30 mouse cellular contexts compared by ENCODE assay signal in genomic region chr11:57396429-57396828, GRCm38 (mm10).
A peak's percentile ranks its signal among the peaks of the same experiment; 100 is the strongest.
DNase-seq lines count a peak whose midpoint lies in the region; ATAC-seq lines count a peak whose summit lies in the region.
"Had no signal": no experiment of that assay in that cellular context is flagged by ENCODE, and none has a peak within 500 bp of the region (broad histone marks: within the 10 kb centered on the region; RNA-seq: fewer than 3 reads in every experiment).

No protein-coding gene starts in this region.

- H3K4me2 ChIP-seq in midbrain, embryonic 11.5 days, result no peak overlapping the region
- H3K4me2 ChIP-seq: embryonic facial prominence, embryonic 13.5 days; forebrain, embryonic 12.5 days; forebrain, embryonic 15.5 days; heart, embryonic 13.5 days; hindbrain, embryonic 14.5 days had no signal

- no peaks in the 10 kb centered on the region for H3K4me1 ChIP-seq in midbrain, embryonic 11.5 days (ENCODE audit: control insufficient read depth, insufficient read depth, low read length)
- H3K4me1 ChIP-seq in midbrain, embryonic 10.5 days, result peaks cover 7% of the 10 kb centered on the region
- H3K4me1 ChIP-seq: embryonic facial prominence, embryonic 10.5 days; embryonic facial prominence, embryonic 13.5 days; forebrain, embryonic 12.5 days; forebrain, embryonic 15.5 days; heart, embryonic 10.5 days; heart, embryonic 13.5 days had no signal

- peak; percentile 92 for ATAC-seq in frontal cortex, adult (ENCODE audit: low TSS enrichment)
- no peak for ATAC-seq in midbrain, embryonic 11.5 days (ENCODE audit: low FRiP score)
- no peak for ATAC-seq in inflammation-experienced regulatory T-cells, adult 6 months
- ATAC-seq: forebrain, embryonic 15.5 days; hindbrain, postnatal 0 days; intestine, postnatal 0 days; Patski had no signal

- no peaks in the 10 kb centered on the region for H3K27me3 ChIP-seq in midbrain, embryonic 11.5 days (ENCODE audit: control insufficient read depth, insufficient read depth, low read length)
- no peaks in the 10 kb centered on the region for H3K27me3 ChIP-seq in midbrain, embryonic 10.5 days (ENCODE audit: low read depth, poor library complexity, severe bottlenecking)
- H3K27me3 ChIP-seq: embryonic facial prominence, embryonic 13.5 days; forebrain, embryonic 12.5 days; forebrain, embryonic 15.5 days; heart, embryonic 13.5 days had no signal

- no peak overlapping the region for H3K27ac ChIP-seq in midbrain, embryonic 11.5 days (ENCODE audit: low read depth, low read length)
- no peak overlapping the region for H3K27ac ChIP-seq in midbrain, embryonic 10.5 days (replicated peaks)
- H3K27ac ChIP-seq: embryonic facial prominence, embryonic 10.5 days; embryonic facial prominence, embryonic 13.5 days; forebrain, embryonic 12.5 days; forebrain, embryonic 15.5 days; gastrocnemius, adult 2 months; heart, embryonic 10.5 days; heart, embryonic 13.5 days; hindbrain, embryonic 14.5 days; hindbrain, postnatal 0 days had no signal

- DNase-seq in frontal cortex, postnatal 10 days (ENCODE audit: low spot score in 2 of 2), result no peak
- DNase-seq in midbrain, embryonic 11.5 days (ENCODE audit: low spot score, missing footprints), result peak; percentile 69
- no peak for DNase-seq in midbrain, embryonic 10.5 days (ENCODE audit: low spot score)
- DNase-seq in brain, adult 2 months (ENCODE audit: low read depth, low spot score), result peak; percentile 42
- DNase-seq: adrenal gland, postnatal 10 days; adrenal gland, postnatal 36 days; B cell, adult 2 months; cerebellum, adult 11-12 months; cerebellum, adult 8-10 months; cerebellum, postnatal 10 days; cerebellum, postnatal 36 days; gastrocnemius, adult 2 months; gastrocnemius, postnatal 14 days; heart, adult 18-20 months; heart, postnatal 14 days; heart, postnatal 4 days had no signal

- no peaks in the 10 kb centered on the region for H3K36me3 ChIP-seq in midbrain, embryonic 11.5 days (ENCODE audit: control insufficient read depth, insufficient read depth, low read length)
- no peaks in the 10 kb centered on the region for H3K36me3 ChIP-seq in midbrain, embryonic 10.5 days
- H3K36me3 ChIP-seq: embryonic facial prominence, embryonic 10.5 days; embryonic facial prominence, embryonic 13.5 days; forebrain, embryonic 12.5 days; forebrain, embryonic 15.5 days; G1E; heart, embryonic 10.5 days; heart, embryonic 13.5 days had no signal

- no peak overlapping the region for H3K4me3 ChIP-seq in midbrain, embryonic 11.5 days (ENCODE audit: low read depth, low read length)
- H3K4me3 ChIP-seq in midbrain, embryonic 10.5 days, result no peak overlapping the region
- H3K4me3 ChIP-seq: embryonic facial prominence, embryonic 10.5 days; embryonic facial prominence, embryonic 13.5 days; erythroblast, embryonic 14.5 days; forebrain, embryonic 12.5 days; forebrain, embryonic 15.5 days; gastrocnemius, adult 2 months; heart, embryonic 10.5 days; heart, embryonic 13.5 days had no signal

- H3K9me3 ChIP-seq in midbrain, embryonic 11.5 days (ENCODE audit: control insufficient read depth, low read length), result no peaks in the 10 kb centered on the region
- no peaks in the 10 kb centered on the region for H3K9me3 ChIP-seq in midbrain, embryonic 10.5 days (replicated peaks)
- H3K9me3 ChIP-seq: embryonic facial prominence, embryonic 10.5 days; embryonic facial prominence, embryonic 13.5 days; forebrain, embryonic 12.5 days; forebrain, embryonic 15.5 days; G1E; heart, embryonic 10.5 days; heart, embryonic 13.5 days had no signal

- H3K9ac ChIP-seq in midbrain, embryonic 11.5 days (ENCODE audit: low read length), result no peak overlapping the region
- H3K9ac ChIP-seq: embryonic facial prominence, embryonic 13.5 days; forebrain, embryonic 12.5 days; forebrain, embryonic 15.5 days; heart, embryonic 13.5 days; hindbrain, embryonic 14.5 days had no signal

- 15% methylated on average over 3 of the region's 3 CpGs for WGBS in midbrain, embryonic 11.5 days
- WGBS in midbrain, embryonic 10.5 days, result 30% methylated on average over 3 of the region's 3 CpGs

Comparison
In these comparisons a context has a peak if more than half of its experiments do, and no peak if none do; other contexts are left out.
1. DNase-seq: peak in midbrain, embryonic 11.5 days (single experiment) and brain, adult 2 months (single experiment); none in frontal cortex, postnatal 10 days (0 of 2) and midbrain, embryonic 10.5 days (single experiment).